Mouse (Mus musculus): ENCODE measurements around the gene Nckap5. TPM values are rescaled to one million over a fixed set of nuclear protein-coding genes. Genes with fewer than 3 reads are reported as not detected.

Gene Nckap5
- total and polyA plus RNA-seq, 3 experiments, result not detected

- dilution Hi-C loops (cut with MboI; ENCODE audit: extremely low pct_ligation_motif_present, extremely low pct_unique_long_range_greater_than_20kb, low sequenced_read_pairs), result no loop called here
- TF ChIP-seq SMC3 (IDR thresholded peaks at IDR 0.05; ENCODE audit: low read depth, low read length) (no peak), ZKSCAN1 (IDR thresholded peaks at IDR 0.05; ENCODE audit: borderline replicate concordance, low read depth, low read length) (no peak)
- Histone ChIP-seq H3K4me3 (replicated peaks in 1 of 3; ENCODE audit: low read depth in 2 of 3, low read length in 2 of 3, poor library complexity in 1 of 3) (no peak overlapping the region), H3K4me2 (ENCODE audit: insufficient read depth, low read depth, poor library complexity, severe bottlenecking) (no peak overlapping the region), H3K27ac (ENCODE audit: insufficient read depth, low read depth) (no peak overlapping the region), H3K79me2 (replicated peaks; ENCODE audit: control insufficient read depth, extremely low read depth, insufficient read depth, poor library complexity, severe bottlenecking) (no peaks in the 10 kb centered on the region), H3K4me1 (ENCODE audit: control insufficient read depth in 1 of 2, insufficient read depth in 2 of 2) (no peaks in the 10 kb centered on the region), H3K9me3 (replicated peaks; ENCODE audit: low read length) (peaks cover 64% of the 10 kb centered on the region), H3K27me3 (replicated peaks) (no peaks in the 10 kb centered on the region), H3K36me3 (replicated peaks in 1 of 2; ENCODE audit: control insufficient read depth in 1 of 2, insufficient read depth in 1 of 2, low read length in 1 of 2) (no peaks in the 10 kb centered on the region), H3K9ac (ENCODE audit: insufficient read depth, low read depth) (no peak overlapping the region)
- in situ Hi-C loops (cut with MboI; ENCODE audit: low pct_ligation_motif_present, low pct_unique_long_range_greater_than_20kb, low sequenced_read_pairs), result no loop called here
- no peak for DNase-seq (ENCODE audit: extremely low read depth)
Observed at GRCm38 (mm10) chr1:125925486-125925885, 905.1 kb downstream of the Nckap5 start.

GRCm38 (mm10) chr1:125923062-125923461, 907.5 kb downstream of the Nckap5 start:
- Histone ChIP-seq H3K36me3 (replicated peaks in 1 of 2; ENCODE audit: control insufficient read depth in 1 of 2, insufficient read depth in 1 of 2, low read length in 1 of 2) (no peaks in the 10 kb centered on the region), H3K9me3 (replicated peaks; ENCODE audit: low read length) (peaks cover 61% of the 10 kb centered on the region), H3K79me2 (replicated peaks; ENCODE audit: control insufficient read depth, extremely low read depth, insufficient read depth, poor library complexity, severe bottlenecking) (no peaks in the 10 kb centered on the region), H3K9ac (ENCODE audit: insufficient read depth, low read depth) (no peak overlapping the region), H3K4me3 (replicated peaks in 1 of 3; ENCODE audit: low read depth in 2 of 3, low read length in 2 of 3, poor library complexity in 1 of 3) (no peak overlapping the region), H3K27me3 (replicated peaks) (no peaks in the 10 kb centered on the region), H3K4me1 (ENCODE audit: control insufficient read depth in 1 of 2, insufficient read depth in 2 of 2) (no peaks in the 10 kb centered on the region), H3K27ac (ENCODE audit: insufficient read depth, low read depth) (no peak overlapping the region), H3K4me2 (ENCODE audit: insufficient read depth, low read depth, poor library complexity, severe bottlenecking) (no peak overlapping the region)
- in situ Hi-C loops (cut with MboI; ENCODE audit: low pct_ligation_motif_present, low pct_unique_long_range_greater_than_20kb, low sequenced_read_pairs), result no loop called here
- dilution Hi-C loops (cut with MboI; ENCODE audit: extremely low pct_ligation_motif_present, extremely low pct_unique_long_range_greater_than_20kb, low sequenced_read_pairs), result no loop called here
- no peak for DNase-seq (ENCODE audit: extremely low read depth)
- TF ChIP-seq GABPA (IDR thresholded peaks at IDR 0.05; ENCODE audit: insufficient replicate concordance, low read depth, low read length) (no peak), NELFE (IDR thresholded peaks at IDR 0.05; ENCODE audit: low read depth, low read length) (no peak), ZKSCAN1 (IDR thresholded peaks at IDR 0.05; ENCODE audit: borderline replicate concordance, low read depth, low read length) (no peak), EP300 (IDR thresholded peaks at IDR 0.05; ENCODE audit: low read length) (no peak), ETS1 (conservative IDR thresholded peaks at IDR 0.05; ENCODE audit: low read depth, low read length) (no peak), TCF12 (IDR thresholded peaks at IDR 0.05; ENCODE audit: low read depth, low read length) (no peak), E2F4 (IDR thresholded peaks at IDR 0.05; ENCODE audit: insufficient replicate concordance, low read depth, low read length) (no peak), IRF4 (IDR thresholded peaks at IDR 0.05; ENCODE audit: low read depth, low read length) (no peak), MEF2A (IDR thresholded peaks at IDR 0.05; ENCODE audit: borderline replicate concordance, low read depth, low read length) (no peak), ELF1 (IDR thresholded peaks at IDR 0.05; ENCODE audit: low read depth, low read length) (no peak), POLR2A (IDR thresholded peaks at IDR 0.05; ENCODE audit: low read depth, low read length) (no peak), MAFK (IDR thresholded peaks at IDR 0.05; ENCODE audit: insufficient replicate concordance, low read length) (no peak), CTCF (conservative IDR thresholded peaks at IDR 0.05 in 1 of 2, IDR thresholded peaks at IDR 0.05 in 1 of 2; ENCODE audit: low read depth in 2 of 2, low read length in 2 of 2) (no peak)

GRCm38 (mm10) chr1:125920696-125921095, 909.9 kb downstream of the Nckap5 start:
- no peak overlapping the region for H3K4me3 ChIP-seq (replicated peaks in 1 of 3; ENCODE audit: low read depth in 2 of 3, low read length in 2 of 3, poor library complexity in 1 of 3)
- H3K79me2 ChIP-seq (replicated peaks; ENCODE audit: control insufficient read depth, extremely low read depth, insufficient read depth, poor library complexity, severe bottlenecking), result no peaks in the 10 kb centered on the region
- dilution Hi-C loops (cut with MboI; ENCODE audit: extremely low pct_ligation_motif_present, extremely low pct_unique_long_range_greater_than_20kb, low sequenced_read_pairs), result no loop called here
- H3K36me3 ChIP-seq (replicated peaks in 1 of 2; ENCODE audit: control insufficient read depth in 1 of 2, insufficient read depth in 1 of 2, low read length in 1 of 2), result no peaks in the 10 kb centered on the region
- H3K9me3 ChIP-seq (replicated peaks; ENCODE audit: low read length), result peaks cover 63% of the 10 kb centered on the region
- H3K27me3 ChIP-seq (replicated peaks), result no peaks in the 10 kb centered on the region
- in situ Hi-C loops (cut with MboI; ENCODE audit: low pct_ligation_motif_present, low pct_unique_long_range_greater_than_20kb, low sequenced_read_pairs), result no loop called here
- no peak for TF ChIP-seq USF2 (conservative IDR thresholded peaks at IDR 0.05; ENCODE audit: low read depth, low read length)
- H3K4me1 ChIP-seq (ENCODE audit: control insufficient read depth in 1 of 2, insufficient read depth in 2 of 2), result no peaks in the 10 kb centered on the region
- no peak overlapping the region for H3K27ac ChIP-seq (ENCODE audit: insufficient read depth, low read depth)
- DNase-seq (ENCODE audit: extremely low read depth), result no peak
- no peak overlapping the region for H3K9ac ChIP-seq (ENCODE audit: insufficient read depth, low read depth)
- no peak overlapping the region for H3K4me2 ChIP-seq (ENCODE audit: insufficient read depth, low read depth, poor library complexity, severe bottlenecking)
